Mouse (Mus musculus) T-helper 1 cell (primary cell): Measurements from ENCODE around the gene Pitpnc1.

Experiments used
- in situ Hi-C: fragments of 300-600 bp; cut with MboI, MseI; formaldehyde crosslinking; loops from one replicate; pipeline ENCODE4 v1.15.1; 2025; ENCODE audit warnings: high pct_unique_total_duplicates

Pitpnc1 gene

GRCm38 (mm10) chr11:107287215-107288185 lies 183.0 kb downstream of the Pitpnc1 start:
- in situ Hi-C loops = no loop called here

GRCm38 (mm10) chr11:107285731-107286130 lies 184.8 kb downstream of the Pitpnc1 start:
- in situ Hi-C loops = no loop called here

GRCm38 (mm10) chr11:107283632-107284031 lies 186.9 kb downstream of the Pitpnc1 start:
- in situ Hi-C loops = no loop called here

- in situ Hi-C loops = no loop called here
Measured at GRCm38 (mm10) chr11:107282481-107282880, 188.0 kb downstream of the Pitpnc1 start.

GRCm38 (mm10) chr11:107279258-107279657 lies 191.2 kb downstream of the Pitpnc1 start:
- in situ Hi-C loops = no loop called here

GRCm38 (mm10) chr11:107276898-107277297 lies 193.6 kb downstream of the Pitpnc1 start:
- in situ Hi-C loops = no loop called here

GRCm38 (mm10) chr11:107276337-107276736 lies 194.2 kb downstream of the Pitpnc1 start:
- in situ Hi-C loops = no loop called here

GRCm38 (mm10) chr11:107275902-107276301 lies 194.6 kb downstream of the Pitpnc1 start:
- in situ Hi-C loops = no loop called here

- in situ Hi-C loops = no loop called here
Measured at GRCm38 (mm10) chr11:107274206-107274605, 196.3 kb downstream of the Pitpnc1 start.

GRCm38 (mm10) chr11:107272351-107272975 lies 198.0 kb downstream of the Pitpnc1 start:
- in situ Hi-C loops = no loop called here

- in situ Hi-C loops = no loop called here
Measured at GRCm38 (mm10) chr11:107270564-107270963, 199.9 kb downstream of the Pitpnc1 start.

GRCm38 (mm10) chr11:107267522-107267921 lies 203.0 kb downstream of the Pitpnc1 start:
- in situ Hi-C loops = no loop called here

GRCm38 (mm10) chr11:107265861-107266260 lies 204.6 kb downstream of the Pitpnc1 start:
- in situ Hi-C loops = no loop called here

- in situ Hi-C loops = loop anchor here (5.0 kb wide), 2 partner anchors 32 to 207 kb away; partner anchors contain the start of gene Pitpnc1
Measured at GRCm38 (mm10) chr11:107264889-107265615, 205.4 kb downstream of the Pitpnc1 start.

- in situ Hi-C loops = loop anchor here (5.0 kb wide), 2 partner anchors 33 to 208 kb away; partner anchors contain the start of gene Pitpnc1
Measured at GRCm38 (mm10) chr11:107263838-107264237, 206.7 kb downstream of the Pitpnc1 start.

- in situ Hi-C loops = no loop called here
Measured at GRCm38 (mm10) chr11:107259428-107259827, 211.1 kb downstream of the Pitpnc1 start.

- in situ Hi-C loops = no loop called here
Measured at GRCm38 (mm10) chr11:107255185-107255584, 215.3 kb downstream of the Pitpnc1 start.

GRCm38 (mm10) chr11:107254181-107254580 lies 216.3 kb downstream of the Pitpnc1 start:
- in situ Hi-C loops = no loop called here

- in situ Hi-C loops = no loop called here
Measured at GRCm38 (mm10) chr11:107252026-107252425, 218.5 kb downstream of the Pitpnc1 start.

- in situ Hi-C loops = no loop called here
Measured at GRCm38 (mm10) chr11:107251460-107251859, 219.0 kb downstream of the Pitpnc1 start.

GRCm38 (mm10) chr11:107250882-107251281 lies 219.6 kb downstream of the Pitpnc1 start:
- in situ Hi-C loops = no loop called here

- in situ Hi-C loops = no loop called here
Measured at GRCm38 (mm10) chr11:107248753-107249152, 221.7 kb downstream of the Pitpnc1 start.
